Mouse (Mus musculus) kidney, adult 8-10 months (tissue): ENCODE measurements around the gene Olfr1508.
"Not testable (repeated sequence)": the region's sequence is repeated elsewhere in the genome, so short reads cannot be mapped to it uniquely, and the experiment has no call there.

ENCODE experiments used
- DNase-seq, 2 experiments: peaks; one replicate each; pipeline ENCODE4 v3.0.0; 2022

Olfr1508 gene

GRCm38 (mm10) chr14:52467395-52467794, at the start of gene Olfr1508:
Gene Olfr1508 (minus strand): TSS chr14:52467495.
- DNase-seq = no peak

- no peak for DNase-seq
These were observed 28.2 kb upstream of the Olfr1508 start, which contains the start of gene Olfr1507 for GRCm38 (mm10) chr14:52495516-52495915. Gene Olfr1507 (minus strand): TSS chr14:52495749.

- no peak for DNase-seq
These were observed 1.6 kb downstream of the Olfr1508 start for GRCm38 (mm10) chr14:52465738-52466137.

- no peak for DNase-seq
These were observed 5.4 kb downstream of the Olfr1508 start for GRCm38 (mm10) chr14:52461928-52462327.

GRCm38 (mm10) chr14:52451138-52451537, 16.2 kb downstream of the Olfr1508 start:
- DNase-seq = no peak

GRCm38 (mm10) chr14:52442690-52443089, 24.6 kb downstream of the Olfr1508 start, which contains the start of gene Olfr1509:
Gene Olfr1509 (plus strand): TSS chr14:52442990.
- DNase-seq = no peak

DNA sequence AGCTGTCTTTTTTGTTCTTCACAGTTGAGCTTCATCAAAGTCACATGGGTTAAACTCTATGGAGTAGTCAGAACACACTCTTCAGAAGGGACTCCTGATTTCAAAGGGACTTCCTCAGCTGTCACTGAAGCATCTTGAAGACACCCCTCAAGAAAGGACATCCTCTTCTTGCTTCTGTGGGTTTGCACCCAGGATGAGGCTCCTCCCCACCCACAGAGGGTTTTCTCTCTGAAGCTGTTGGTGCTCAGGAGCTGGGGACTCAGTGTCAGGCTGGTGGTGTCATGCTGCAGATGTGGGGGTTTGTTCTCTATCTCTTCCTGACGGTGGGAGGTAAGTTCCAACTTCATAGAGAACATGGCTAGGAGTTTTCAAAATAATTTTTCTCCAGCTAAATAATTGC, 39.6 kb downstream of the Olfr1508 start:
- DNase-seq = no peak

- no peak for DNase-seq
These were observed 53.0 kb downstream of the Olfr1508 start, which contains the start of gene Olfr1510 for GRCm38 (mm10) chr14:52414273-52414672. Gene Olfr1510 (minus strand): TSS chr14:52414373.

DNA sequence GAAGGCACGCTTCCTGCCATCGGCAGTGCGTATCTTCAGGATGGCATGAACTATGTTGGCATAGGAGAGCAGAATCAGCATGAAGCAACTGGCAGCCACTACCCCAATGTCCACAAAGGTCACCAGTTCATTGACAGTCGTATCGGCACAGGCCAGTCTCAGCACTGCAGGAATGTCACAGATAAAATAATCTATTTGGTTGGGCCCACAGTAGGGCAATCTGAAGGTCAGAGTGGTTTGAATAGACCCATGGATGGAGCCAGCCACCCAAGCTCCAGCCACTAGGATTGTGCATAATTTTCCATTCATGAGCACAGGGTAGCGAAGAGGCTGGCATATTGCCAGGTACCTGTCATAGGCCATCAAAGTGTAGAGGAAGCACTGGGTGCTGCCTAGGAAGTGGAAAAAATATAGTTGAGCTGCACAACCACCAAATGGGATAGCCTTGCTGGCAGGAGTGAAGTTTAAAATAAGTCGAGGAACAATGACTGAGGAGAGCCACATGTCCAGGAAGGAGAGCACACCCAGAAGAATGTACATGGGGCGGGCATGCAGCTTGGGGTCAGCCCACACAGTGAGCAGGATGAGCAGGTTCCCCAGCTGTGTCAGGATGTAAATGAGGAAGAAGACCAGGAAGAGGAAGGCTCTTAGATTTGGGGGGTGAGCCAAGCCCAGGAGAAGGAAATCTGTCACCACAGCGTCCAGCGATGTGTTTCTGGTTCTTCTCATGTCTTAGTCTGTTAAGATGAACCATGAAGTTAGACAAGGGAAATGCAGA, 57.0 kb downstream of the Olfr1508 start:
- DNase-seq = not testable (repeated sequence)
